Comparison of ENCODE assay signal across 10 mouse cellular contexts in genomic region chr12:101811181-101811580, GRCm38 (mm10). TPM values are rescaled to one million over a fixed set of nuclear protein-coding genes. Genes with fewer than 3 reads are reported as not detected.
DNase-seq lines count a peak whose midpoint lies in the region; ATAC-seq and TF ChIP-seq lines count a peak whose summit lies in the region.
"Had no signal": no experiment of that assay in that cellular context is flagged by ENCODE, and none has a peak within 500 bp of the region (broad histone marks: within the 10 kb centered on the region; RNA-seq: fewer than 3 reads in every experiment).

No protein-coding gene starts in this region.

- H3K4me3 ChIP-seq in left cerebral cortex, adult 2 months = no peak overlapping the region
- H3K4me3 ChIP-seq in hindbrain, embryonic 12.5 days = no peak overlapping the region
- H3K4me3 ChIP-seq: liver, embryonic 15.5 days; neural tube, embryonic 13.5 days had no signal

- WGBS in hindbrain, embryonic 12.5 days = 66% methylated on average over 6 of the region's 6 CpGs

- TF ChIP-seq CTCF in left cerebral cortex, adult 2 months (IDR thresholded peaks at IDR 0.05) = peak; percentile 63

- intact Hi-C loops in left cerebral cortex, adult 2 months (cut with DNase I) = loop anchor here (2.0 to 5.0 kb wide), 2 partner anchors 64 to 146 kb away; partner anchors contain the start of gene Atxn3
- intact Hi-C loops in left cerebral cortex, postnatal 36 days (cut with DNase I) = loop anchor here (10.0 kb wide), 1 partner anchor 64 kb away; no protein-coding TSS in a partner anchor

- H3K9ac ChIP-seq in hindbrain, embryonic 12.5 days = no peak overlapping the region
- H3K9ac ChIP-seq: liver, embryonic 15.5 days; neural tube, embryonic 13.5 days had no signal

- no peaks in the 10 kb centered on the region for H3K36me3 ChIP-seq in hindbrain, embryonic 12.5 days
- H3K36me3 ChIP-seq: liver, embryonic 15.5 days; neural tube, embryonic 13.5 days had no signal

- H3K4me2 ChIP-seq in hindbrain, embryonic 12.5 days (replicated peaks) = no peak overlapping the region
- H3K4me2 ChIP-seq: liver, embryonic 15.5 days; neural tube, embryonic 13.5 days had no signal

- no peaks in the 10 kb centered on the region for H3K9me3 ChIP-seq in hindbrain, embryonic 12.5 days (replicated peaks)
- H3K9me3 ChIP-seq: liver, embryonic 15.5 days; neural tube, embryonic 13.5 days had no signal

- H3K27me3 ChIP-seq in hindbrain, embryonic 12.5 days = no peaks in the 10 kb centered on the region
- H3K27me3 ChIP-seq: liver, embryonic 15.5 days; neural tube, embryonic 13.5 days had no signal

- peak; percentile 87 for ATAC-seq in megakaryocyte progenitor cell, adult 5-6 weeks (replicated peaks; ENCODE audit: poor library complexity)
- no peak for ATAC-seq in hindbrain, embryonic 12.5 days (ENCODE audit: low FRiP score)

- DNase-seq in adrenal gland, postnatal 10 days = peak; percentile 30
- DNase-seq in adrenal gland, adult 8-10 months = no peak
- no peak for DNase-seq in left cerebral cortex, adult 2 months (ENCODE audit: extremely low spot score in 1 of 2, low spot score in 2 of 2)
- no peak for DNase-seq in left cerebral cortex, adult 11 months (ENCODE audit: low spot score)
- DNase-seq in ZHBTc4 (ENCODE audit: low read depth, low spot score) = peak; percentile 69
- DNase-seq in left cerebral cortex, postnatal 36 days (ENCODE audit: low spot score in 2 of 2) = no peak

- no peak overlapping the region for H3K27ac ChIP-seq in left cerebral cortex, adult 2 months
- H3K27ac ChIP-seq in hindbrain, embryonic 12.5 days = no peak overlapping the region
- H3K27ac ChIP-seq: liver, embryonic 15.5 days; neural tube, embryonic 13.5 days had no signal

- no peaks in the 10 kb centered on the region for H3K4me1 ChIP-seq in hindbrain, embryonic 12.5 days
- H3K4me1 ChIP-seq: liver, embryonic 15.5 days; neural tube, embryonic 13.5 days had no signal

RNA-seq across cellular contexts. Expression of gene Fbln5, which starts 7.7 kb away (rescaled TPM):
- total RNA-seq in adrenal gland, postnatal 10 days (2021) = 10 to 100 TPM; 60.7 to 81.7 TPM
- 10 to 100 TPM; 37.6 to 66.7 (median 58.3) TPM for total RNA-seq in adrenal gland, adult 8-10 months (2022)
- 1 to 10 TPM; 4.7 to 6.5 TPM for total RNA-seq in left cerebral cortex, adult 2 months (2021)
- not detected in 2 replicates for total RNA-seq in megakaryocyte progenitor cell, adult 5-6 weeks (2015)
- not detected in 2 replicates for total RNA-seq in megakaryocyte progenitor cell, adult 5-6 weeks (2017)
- 24.4 and 30.6 TPM in 2 replicates for polyA plus RNA-seq in hindbrain, embryonic 12.5 days (2016; fragmentation: Nextera tagmentation; extraction: Ambion mirVana)
- total RNA-seq in left cerebral cortex, postnatal 36 days (2021) = 1 to 10 TPM; 5.2 to 7.7 TPM

Comparison
In these comparisons a context has a peak if more than half of its experiments do, and no peak if none do; other contexts are left out.
1. DNase-seq: peak in adrenal gland, postnatal 10 days (single experiment) and ZHBTc4 (single experiment); none in adrenal gland, adult 8-10 months (single experiment), left cerebral cortex, adult 2 months (0 of 2), left cerebral cortex, adult 11 months (single experiment) and left cerebral cortex, postnatal 36 days (0 of 2).
2. RNA of gene Fbln5, which starts 7.7 kb away (total RNA-seq): 60.7 to 81.7 TPM in adrenal gland, postnatal 10 days, 37.6 to 66.7 TPM in adrenal gland, adult 8-10 months, 5.2 to 7.7 TPM in left cerebral cortex, postnatal 36 days and 4.7 to 6.5 TPM in left cerebral cortex, adult 2 months; not detected in megakaryocyte progenitor cell, adult 5-6 weeks; every median in the first group is over 4 times any median in the second.